Mouse (Mus musculus) hindbrain, embryonic 14.5 days (tissue): ENCODE data around the gene Plcg2. TPM values are rescaled to one million over a fixed set of nuclear protein-coding genes. Genes with fewer than 3 reads are reported as not detected.

ENCODE experiments used
- ATAC-seq: fragments of 200-750 bp; cut with Nextera tagmentation; 2 replicates; pipeline ENCODE4 v1.8.0; 2017; ENCODE audit warnings: moderate number of reproducible peaks, mild to moderate bottlenecking, moderate TSS enrichment, moderate library complexity; ENCODE audit not compliant: low FRiP score
- DNase-seq: peaks from one replicate; pipeline ENCODE4 v3.0.0-alpha.2; 2015; ENCODE audit warnings: low spot score
- H3K27ac ChIP-seq: fragments of 300-500 bp; sonication (generic); 2 replicates; pipeline ENCODE4 v1.5.1; 2014; ENCODE audit warnings: mild to moderate bottlenecking, moderate library complexity
- H3K27me3 ChIP-seq: fragments of 300-500 bp; sonication (generic); 2 replicates; pipeline ENCODE4 v1.6.1; 2014; ENCODE audit warnings: mild to moderate bottlenecking, low read length, mixed read lengths; ENCODE audit not compliant: control insufficient read depth, insufficient read depth
- H3K36me3 ChIP-seq: fragments of 300-500 bp; sonication (generic); replicated peaks from 2 replicates; pipeline ENCODE4 v1.6.1; 2014; ENCODE audit not compliant: control insufficient read depth, insufficient read depth
- H3K4me1 ChIP-seq: fragments of 300-500 bp; sonication (generic); replicated peaks from 2 replicates; pipeline ENCODE4 v1.6.1; 2014; ENCODE audit warnings: antibody characterized with exemption, low read length, mixed read lengths; ENCODE audit not compliant: control insufficient read depth, insufficient read depth
- H3K4me2 ChIP-seq: fragments of 300-500 bp; sonication (generic); replicated peaks from 2 replicates; pipeline ENCODE4 v1.6.1; 2014; ENCODE audit warnings: mild to moderate bottlenecking, moderate library complexity
- H3K4me3 ChIP-seq: fragments of 300-500 bp; sonication (generic); replicated peaks from 2 replicates; pipeline ENCODE4 v1.5.1; 2014; ENCODE audit warnings: mild to moderate bottlenecking, low read length
- H3K9ac ChIP-seq: fragments of 300-500 bp; sonication (generic); 2 replicates; pipeline ENCODE4 v1.6.1; 2014
- H3K9me3 ChIP-seq: fragments of 300-500 bp; sonication (generic); 2 replicates; pipeline ENCODE4 v1.6.1; 2016; ENCODE audit warnings: low read length; ENCODE audit not compliant: control insufficient read depth
- WGBS: fragments of 180-500 bp; shearing (Covaris S2); extraction: QIAGEN DNeasy Blood & Tissue Kit; methylation state at CpG from one replicate; pipeline ENCODE4 v1.1.7; 2014; 5-methylcytosine and 5-hydroxymethylcytosine counted together
- polyA plus RNA-seq: library from polyadenylated mRNA; unstranded; fragments of >200 nt; fragmentation: Nextera tagmentation; extraction: Ambion mirVana; gene quantifications from 2 replicates; pipeline ENCODE4 v1.2.1, GENCODE M21; 2014

The Plcg2 gene
- polyA plus RNA-seq = 1.2 TPM in 2 replicates

GRCm38 (mm10) chr8:117498179-117498914 lies at the start of gene Plcg2:
TSS of gene Plcg2 (plus strand) at chr8:117498291.
- peak within 1 kb of the TSS; percentile 53 for H3K9ac ChIP-seq
- no peak for DNase-seq
- H3K9me3 ChIP-seq = no peaks in the 10 kb centered on the region
- under 1% methylated on average over 61 of the region's 62 CpGs for WGBS
- peaks cover 30% of the 10 kb centered on the region for H3K27me3 ChIP-seq
- peak; percentile 43; the same call in 1 of the 2 replicates for ATAC-seq
- peaks cover 4% of the 10 kb centered on the region; the same call in 1 of the 2 replicates for H3K4me1 ChIP-seq
- no peaks in the 10 kb centered on the region for H3K36me3 ChIP-seq
- H3K27ac ChIP-seq = no peak within 1 kb of the TSS
- H3K4me2 ChIP-seq = peak within 1 kb of the TSS; percentile 98
- peak within 1 kb of the TSS; percentile 48 for H3K4me3 ChIP-seq

- DNase-seq (peak; percentile 29), ATAC-seq (peak; percentile 42; the same call in 1 of the 2 replicates)
- no peaks in the 10 kb centered on the region for H3K27me3 ChIP-seq
- H3K9ac ChIP-seq = no peak overlapping the region
- H3K4me2 ChIP-seq = no peak overlapping the region
- H3K4me3 ChIP-seq = no peak overlapping the region
- H3K27ac ChIP-seq = peak overlapping the region; percentile 66; the same call in 1 of the 2 replicates
- peaks cover 14% of the 10 kb centered on the region for H3K4me1 ChIP-seq
- no peaks in the 10 kb centered on the region for H3K9me3 ChIP-seq
- H3K36me3 ChIP-seq = peaks cover 93% of the 10 kb centered on the region
- 52% methylated on average over 9 of the region's 9 CpGs for WGBS
Observed at GRCm38 (mm10) chr8:117451072-117451471, 47.0 kb upstream of the Plcg2 start.

- peaks cover 95% of the 10 kb centered on the region for H3K36me3 ChIP-seq
- H3K4me3 ChIP-seq = no peak overlapping the region
- no peaks in the 10 kb centered on the region for H3K27me3 ChIP-seq
- H3K9me3 ChIP-seq = no peaks in the 10 kb centered on the region
- 71% methylated on average over 6 of the region's 6 CpGs for WGBS
- no peak overlapping the region for H3K9ac ChIP-seq
- peak overlapping the region; percentile 51; the same call in 1 of the 2 replicates for H3K27ac ChIP-seq
- DNase-seq (no peak), ATAC-seq (no peak)
- peaks cover 8% of the 10 kb centered on the region for H3K4me1 ChIP-seq
- no peak overlapping the region for H3K4me2 ChIP-seq
Observed at GRCm38 (mm10) chr8:117453974-117454373, 44.1 kb upstream of the Plcg2 start.

GRCm38 (mm10) chr8:117454516-117455116 lies 43.5 kb upstream of the Plcg2 start:
- Histone ChIP-seq H3K27ac (no peak overlapping the region), H3K4me3 (no peak overlapping the region), H3K9ac (no peak overlapping the region), H3K9me3 (no peaks in the 10 kb centered on the region), H3K4me1 (peaks cover 8% of the 10 kb centered on the region), H3K4me2 (no peak overlapping the region), H3K36me3 (peaks cover 94% of the 10 kb centered on the region), H3K27me3 (no peaks in the 10 kb centered on the region)
- no peak for DNase-seq
- 91% methylated on average over 14 of the region's 14 CpGs for WGBS
- ATAC-seq = no peak

GRCm38 (mm10) chr8:117455701-117456100 lies 42.4 kb upstream of the Plcg2 start:
- no peak overlapping the region for H3K27ac ChIP-seq
- peaks cover under 1% of the 10 kb centered on the region; the same call in 1 of the 2 replicates for H3K4me1 ChIP-seq
- H3K27me3 ChIP-seq = no peaks in the 10 kb centered on the region
- 94% methylated on average over 6 of the region's 6 CpGs for WGBS
- H3K4me2 ChIP-seq = no peak overlapping the region
- no peak overlapping the region for H3K9ac ChIP-seq
- ATAC-seq (no peak), DNase-seq (no peak)
- H3K36me3 ChIP-seq = peaks cover 89% of the 10 kb centered on the region
- no peaks in the 10 kb centered on the region for H3K9me3 ChIP-seq
- no peak overlapping the region for H3K4me3 ChIP-seq

GRCm38 (mm10) chr8:117458440-117458839 lies 39.7 kb upstream of the Plcg2 start:
- H3K4me1 ChIP-seq = no peaks in the 10 kb centered on the region; the same call in 1 of the 2 replicates
- H3K9me3 ChIP-seq = no peaks in the 10 kb centered on the region
- H3K27ac ChIP-seq = peak overlapping the region; percentile 0; the same call in 1 of the 2 replicates
- H3K4me2 ChIP-seq = no peak overlapping the region
- H3K4me3 ChIP-seq = no peak overlapping the region
- peaks cover 70% of the 10 kb centered on the region for H3K36me3 ChIP-seq
- WGBS = 60% methylated on average over 3 of the region's 5 CpGs
- H3K27me3 ChIP-seq = no peaks in the 10 kb centered on the region
- no peak for DNase-seq
- no peak for ATAC-seq
- no peak overlapping the region for H3K9ac ChIP-seq

GRCm38 (mm10) chr8:117462701-117463284 lies 35.3 kb upstream of the Plcg2 start:
- H3K27me3 ChIP-seq = no peaks in the 10 kb centered on the region
- no peaks in the 10 kb centered on the region; the same call in 1 of the 2 replicates for H3K4me1 ChIP-seq
- H3K9ac ChIP-seq = no peak overlapping the region
- H3K9me3 ChIP-seq = no peaks in the 10 kb centered on the region
- DNase-seq (no peak), ATAC-seq (no peak)
- no peak overlapping the region for H3K4me3 ChIP-seq
- H3K36me3 ChIP-seq = peaks cover 26% of the 10 kb centered on the region
- no peak overlapping the region; the same call in 1 of the 2 replicates for H3K27ac ChIP-seq
- H3K4me2 ChIP-seq = no peak overlapping the region
- WGBS = 56% methylated on average over 11 of the region's 11 CpGs

- no peaks in the 10 kb centered on the region for H3K9me3 ChIP-seq
- no peak overlapping the region for H3K9ac ChIP-seq
- 98% methylated on average over 6 of the region's 6 CpGs for WGBS
- H3K4me3 ChIP-seq = no peak overlapping the region
- ATAC-seq (no peak), DNase-seq (no peak)
- no peak overlapping the region for H3K27ac ChIP-seq
- H3K4me2 ChIP-seq = no peak overlapping the region
- no peaks in the 10 kb centered on the region for H3K27me3 ChIP-seq
- peaks cover under 1% of the 10 kb centered on the region; the same call in 1 of the 2 replicates for H3K4me1 ChIP-seq
- H3K36me3 ChIP-seq = peaks cover 13% of the 10 kb centered on the region; the same call in 1 of the 2 replicates
Observed at GRCm38 (mm10) chr8:117464525-117464924, 33.6 kb upstream of the Plcg2 start.

GRCm38 (mm10) chr8:117465250-117465649 lies 32.8 kb upstream of the Plcg2 start:
- Histone ChIP-seq H3K4me1 (peaks cover 7% of the 10 kb centered on the region), H3K27ac (no peak overlapping the region), H3K4me3 (no peak overlapping the region), H3K4me2 (no peak overlapping the region), H3K27me3 (no peaks in the 10 kb centered on the region), H3K9ac (no peak overlapping the region), H3K9me3 (no peaks in the 10 kb centered on the region), H3K36me3 (0 out of 2 replicates have a peak, but pooled peaks cover 8% of the 10 kb centered on the region)
- ATAC-seq (peak; percentile 76), DNase-seq (peak; percentile 91)
- 36% methylated on average over 5 of the region's 5 CpGs for WGBS
